Mouse (Mus musculus) stomach, postnatal 0 days (tissue): ENCODE measurements at regions not wholly inside any gene's neighbourhood (a gene's known extent, or its start where the extent isn't known, plus 50 kb on each side); places are given as distances from the start of the nearest gene placed in this dataset.
A peak's percentile ranks its signal among the peaks of the same experiment; 100 is the strongest.

ENCODE experiments used
- CTCF ChIP-seq: IDR thresholded peaks from 2 replicates; pipeline ENCODE4 v1.5.1; 2016; ENCODE audit warnings: antibody characterized with exemption, low read depth, mild to moderate bottlenecking, moderate library complexity
- EP300 ChIP-seq: optimal IDR thresholded peaks from 2 replicates; pipeline ENCODE3; 2016; ENCODE audit warnings: antibody characterized with exemption

DNA sequence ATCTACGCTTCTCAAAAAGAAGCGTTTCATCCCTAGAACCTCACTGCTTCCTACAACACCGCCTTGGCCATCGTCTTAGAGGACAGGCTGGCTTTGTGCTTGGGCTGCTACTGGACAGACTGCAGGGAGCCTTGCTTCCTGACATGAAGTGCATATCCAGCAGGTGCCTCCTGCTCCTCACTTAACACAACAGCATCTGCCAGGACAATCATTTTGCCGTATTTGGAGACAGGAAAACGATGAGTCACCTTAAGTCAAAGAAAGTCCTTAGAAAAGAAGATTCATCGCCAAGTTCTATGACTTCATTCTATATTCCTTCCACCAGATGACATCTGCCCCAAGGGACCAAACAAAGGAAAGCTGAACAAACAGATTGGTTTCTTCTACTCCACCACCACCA lies 98.5 kb upstream of the Sgk1 start:
- no peak for TF ChIP-seq EP300
- TF ChIP-seq CTCF = peak; percentile 11; the same call in 1 of the 2 replicates
